ENCODE assay signal across 22 mouse cellular contexts in genomic region chr5:3600298-3600697, GRCm38 (mm10). TPM values are rescaled to one million over a fixed set of nuclear protein-coding genes. Genes with fewer than 3 reads are reported as not detected.
"Had no signal": no experiment of that assay in that cellular context is flagged by ENCODE, and none has a peak within 500 bp of the region (broad histone marks: within the 10 kb centered on the region; RNA-seq: fewer than 3 reads in every experiment).

No protein-coding gene starts in this region.

- DNase-seq: kidney, adult 18-20 months; kidney, postnatal 4 days; lung, adult 2 months; right cerebral cortex, adult 18-20 months; right cerebral cortex, postnatal 25 days; thymus, postnatal 36 days had no signal

- ATAC-seq: lung, postnatal 0 days; midbrain, embryonic 13.5 days had no signal

- H3K9ac ChIP-seq: liver, embryonic 14.5 days; midbrain, embryonic 13.5 days; neural tube, embryonic 15.5 days had no signal

- H3K27me3 ChIP-seq: midbrain, embryonic 13.5 days; neural tube, embryonic 15.5 days had no signal

- H3K4me3 ChIP-seq: layer of hippocampus, adult 2 months; left cerebral cortex, adult 2 months; limb, embryonic 10.5 days; midbrain, embryonic 13.5 days; myocyte; neural tube, embryonic 15.5 days had no signal

- H3K4me2 ChIP-seq: midbrain, embryonic 13.5 days; neural tube, embryonic 15.5 days had no signal

- H3K27ac ChIP-seq: kidney, postnatal 0 days; layer of hippocampus, adult 2 months; left cerebral cortex, adult 2 months; limb, embryonic 10.5 days; liver, embryonic 14.5 days; midbrain, embryonic 13.5 days; neural tube, embryonic 15.5 days had no signal

- H3K9me3 ChIP-seq: limb, embryonic 10.5 days; midbrain, embryonic 13.5 days; neural tube, embryonic 15.5 days had no signal

RNA-seq across cellular contexts. Expression of gene Tmbim7, which starts 50.7 kb away (rescaled TPM):
- total RNA-seq: layer of hippocampus, adult 2 months; layer of hippocampus, postnatal 14 days; left cerebral cortex, adult 2 months; left cerebral cortex, postnatal 14 days; megakaryocyte progenitor cell, adult 5-6 weeks had no signal
- polyA plus RNA-seq: kidney, postnatal 0 days; limb, embryonic 10.5 days; liver, embryonic 14.5 days; lung, adult 2 months; lung, postnatal 0 days; midbrain, embryonic 13.5 days; myocyte; neural tube, embryonic 11.5 days; neural tube, embryonic 15.5 days; small intestine, adult 2 months; stomach, embryonic 16.5 days; thymus, postnatal 0 days had no signal
